Mouse (Mus musculus) MEL (cell line): ENCODE measurements around the gene Arl4a. TPM values are rescaled to one million over a fixed set of nuclear protein-coding genes. Genes with fewer than 3 reads are reported as not detected.

Experiments
- DNase-seq: peaks from one replicate; pipeline ENCODE4 v3.0.0; 2011; ENCODE audit warnings: low read depth, low spot score
- H3K27ac ChIP-seq: 2 replicates; pipeline ENCODE4 v1.5.1; 2012; ENCODE audit warnings: low read depth, mild to moderate bottlenecking, control low read depth, low read length, moderate library complexity; ENCODE audit not compliant: control insufficient read depth
- H3K27me3 ChIP-seq, 2 experiments: fragments of 150-350 bp in 1 of 2; sonication (generic) in 1 of 2; 2 replicates each; pipeline ENCODE4 v1.6.1; 2012; ENCODE audit warnings: low read length in 2 of 2, mild to moderate bottlenecking in 2 of 2, improper control_type of control experiment in 1 of 2, moderate library complexity in 1 of 2; ENCODE audit not compliant: insufficient read depth in 2 of 2, control insufficient read depth in 1 of 2
- H3K36me3 ChIP-seq, 2 experiments: 2 replicates each; pipeline ENCODE4 v1.6.1; 2012 to 2014; ENCODE audit warnings: low read length in 2 of 2, improper control_type of control experiment in 1 of 2, inconsistent platforms in 1 of 2, mild to moderate bottlenecking in 1 of 2; ENCODE audit not compliant: insufficient read depth in 2 of 2, control insufficient read depth in 1 of 2
- H3K4me1 ChIP-seq, 2 experiments: fragments of 150-350 bp in 1 of 2; sonication (generic) in 1 of 2; 2 replicates each; pipeline ENCODE4 v1.6.1; 2012; ENCODE audit warnings: low read length in 2 of 2, improper control_type of control experiment in 1 of 2, mild to moderate bottlenecking in 1 of 2; ENCODE audit not compliant: insufficient read depth in 2 of 2, control insufficient read depth in 1 of 2
- H3K4me3 ChIP-seq, 2 experiments: fragments of 150-350 bp in 1 of 2; sonication (generic) in 1 of 2; 2 replicates each; pipeline ENCODE4 v1.5.1; 2012; ENCODE audit warnings: low read depth in 2 of 2, low read length in 2 of 2, mild to moderate bottlenecking in 2 of 2, moderate library complexity in 2 of 2, control low read depth in 1 of 2, improper control_type of control experiment in 1 of 2; ENCODE audit not compliant: control insufficient read depth in 1 of 2, insufficient read depth in 1 of 2
- H3K79me2 ChIP-seq: 2 replicates; pipeline ENCODE4 v1.6.1; 2012; ENCODE audit warnings: mild to moderate bottlenecking, low read length, moderate library complexity; ENCODE audit not compliant: control insufficient read depth, poor library complexity, insufficient read depth
- H3K9ac ChIP-seq: 2 replicates; pipeline ENCODE4 v1.6.1; 2012; ENCODE audit warnings: low read depth, mild to moderate bottlenecking, control low read depth, low read length, moderate library complexity; ENCODE audit not compliant: control insufficient read depth, poor library complexity, severe bottlenecking
- H3K9me3 ChIP-seq: fragments of 150-350 bp; sonication (generic); replicated peaks from 2 replicates; pipeline ENCODE4 v1.6.1; 2012; ENCODE audit warnings: mild to moderate bottlenecking, low read length, improper control_type of control experiment, moderate library complexity; ENCODE audit not compliant: insufficient read depth
- CTCF ChIP-seq, 3 experiments: IDR thresholded peaks in 2 of 3; conservative IDR thresholded peaks in 1 of 3; 2 replicates each; pipeline ENCODE4 v1.5.1; 2011 to 2012; ENCODE audit warnings: low read length in 3 of 3, low read depth in 2 of 3, mild to moderate bottlenecking in 2 of 3, improper control_type of control experiment in 1 of 3, inconsistent platforms in 1 of 3, mixed read lengths in 1 of 3, moderate library complexity in 1 of 3; ENCODE audit not compliant: control insufficient read depth in 1 of 3, insufficient read depth in 1 of 3, poor library complexity in 1 of 3, severe bottlenecking in 1 of 3
- GABPA ChIP-seq: IDR thresholded peaks from 2 replicates; pipeline ENCODE4 v1.6.1; 2012; ENCODE audit warnings: low read depth, mild to moderate bottlenecking, inconsistent platforms, low read length, improper control_type of control experiment, moderate library complexity
- MAX ChIP-seq: IDR thresholded peaks from 2 replicates; pipeline ENCODE4 v1.6.1; 2011; ENCODE audit warnings: low read length, improper control_type of control experiment
- MAZ ChIP-seq: IDR thresholded peaks from 2 replicates; pipeline ENCODE4 v1.6.1; 2012; ENCODE audit warnings: low read depth, mild to moderate bottlenecking, inconsistent platforms, low read length, improper control_type of control experiment
- MYC ChIP-seq: IDR thresholded peaks from 2 replicates; pipeline ENCODE4 v1.6.1; 2011; ENCODE audit warnings: low read depth, mild to moderate bottlenecking, low read length, improper control_type of control experiment, moderate library complexity
- POLR2A ChIP-seq, 2 experiments: IDR thresholded peaks; 2 replicates each; pipeline ENCODE4 v1.6.1; 2011 to 2012; ENCODE audit warnings: low read length in 2 of 2, mild to moderate bottlenecking in 2 of 2, control low read depth in 1 of 2, improper control_type of control experiment in 1 of 2, low read depth in 1 of 2, moderate library complexity in 1 of 2; ENCODE audit not compliant: control insufficient read depth in 1 of 2, insufficient read depth in 1 of 2, poor library complexity in 1 of 2
- TAL1 ChIP-seq: IDR thresholded peaks from 2 replicates; pipeline ENCODE4 v1.6.1; 2012; ENCODE audit warnings: mild to moderate bottlenecking, inconsistent platforms, low read length, moderate library complexity, mixed read lengths
- TCF12 ChIP-seq: IDR thresholded peaks from 2 replicates; pipeline ENCODE4 v1.6.1; 2014; ENCODE audit warnings: low read depth, mild to moderate bottlenecking, inconsistent platforms, low read length, improper control_type of control experiment, moderate library complexity
- USF2 ChIP-seq, 2 experiments: IDR thresholded peaks; 2 replicates each; pipeline ENCODE4 v1.6.1; 2011 to 2012; ENCODE audit warnings: improper control_type of control experiment in 2 of 2, low read length in 2 of 2, borderline replicate concordance in 1 of 2, inconsistent platforms in 1 of 2, low read depth in 1 of 2, mild to moderate bottlenecking in 1 of 2; ENCODE audit not compliant: insufficient read depth in 1 of 2
- ZKSCAN1 ChIP-seq: IDR thresholded peaks from 2 replicates; pipeline ENCODE4 v1.6.1; 2012; ENCODE audit warnings: low read depth, mild to moderate bottlenecking, inconsistent platforms, low read length, improper control_type of control experiment, moderate library complexity
- ZMIZ1 ChIP-seq: IDR thresholded peaks from 2 replicates; pipeline ENCODE4 v1.6.1; 2012; ENCODE audit warnings: low read depth, mild to moderate bottlenecking, inconsistent platforms, low read length, improper control_type of control experiment, moderate library complexity
- polyA plus RNA-seq, 2 experiments: library from polyadenylated mRNA; stranded (reverse) in 1 of 2; unstranded in 1 of 2; fragments of >175 nt in 1 of 2; fragments of >200 nt in 1 of 2; gene quantifications; 2 replicates each; pipeline versions ENCODE4 v1.2.1 to v1.2.4; 2012; ENCODE audit warnings: low replicate concordance in 2 of 2, low read depth in 1 of 2; ENCODE audit not compliant: insufficient read length in 2 of 2, insufficient read depth in 1 of 2, missing spikeins in 1 of 2
- total RNA-seq: library from RNA; depleted of rRNA; stranded (reverse); fragments of 300-350 nt; gene quantifications from 2 replicates; pipeline ENCODE4 v1.2.3, GENCODE M21; 2012; rRNA removed

The Arl4a gene
- total and polyA plus RNA-seq, 3 experiments: 25.6 to 26.9 TPM; not detected in 1

DNA sequence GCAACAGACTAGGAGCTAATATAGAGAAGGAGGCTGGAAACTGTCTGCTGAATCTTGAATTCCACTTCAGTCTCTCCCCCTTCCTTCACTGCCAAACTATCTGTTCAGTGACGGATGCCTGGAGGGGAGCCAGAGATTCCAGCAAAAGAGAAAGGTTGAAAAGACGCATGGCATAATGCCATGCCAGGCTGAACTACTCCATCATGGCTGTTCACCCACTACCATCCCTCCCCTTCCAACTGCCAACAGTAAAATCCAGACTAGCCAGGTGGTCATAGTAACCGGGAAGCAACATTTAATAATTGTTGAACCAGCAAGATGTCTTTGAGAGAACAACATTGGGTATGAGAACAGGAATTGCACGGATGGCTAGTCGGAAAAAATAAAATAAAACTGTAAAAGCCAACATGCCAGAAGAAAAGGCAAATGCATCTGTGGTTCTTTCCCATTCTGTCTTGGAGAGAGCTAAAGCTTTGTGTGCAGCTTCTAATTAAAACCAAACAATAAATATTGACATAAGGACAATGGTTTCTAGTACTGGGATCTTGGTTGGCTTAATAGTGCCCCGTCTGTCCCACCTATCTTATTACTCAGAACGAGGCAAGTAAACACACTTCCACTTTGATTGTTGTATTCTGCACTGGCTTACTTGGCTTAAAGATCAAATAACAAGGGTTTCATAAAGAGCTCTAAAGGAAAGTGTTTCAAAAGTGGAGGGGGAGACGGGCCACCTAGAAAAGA, 79.7 kb downstream of the Arl4a start:
- no peak for DNase-seq
- TF ChIP-seq MAZ: no peak
- TF ChIP-seq TCF12: no peak
- no peak for TF ChIP-seq GABPA
- no peak for TF ChIP-seq USF2 (IDR thresholded peaks at IDR 0.05; ENCODE audit: borderline replicate concordance in 1 of 2, insufficient read depth in 1 of 2, low read depth in 1 of 2, low read length in 2 of 2)
- TF ChIP-seq POLR2A (IDR thresholded peaks at IDR 0.05; ENCODE audit: control insufficient read depth in 1 of 2, insufficient read depth in 1 of 2, low read depth in 1 of 2, low read length in 2 of 2, poor library complexity in 1 of 2): no peak
- TF ChIP-seq ZMIZ1: no peak
- no peak for TF ChIP-seq TAL1
- TF ChIP-seq, all 39 proteins: peak for 0
- Histone ChIP-seq H3K27ac (no peak overlapping the region), H3K9ac (no peak overlapping the region), H3K36me3 (no peaks in the 10 kb centered on the region), H3K27me3 (no peaks in the 10 kb centered on the region; a peak in 1 of 4 replicates), H3K9me3 (no peaks in the 10 kb centered on the region), H3K4me1 (no peaks in the 10 kb centered on the region), H3K4me3 (no peak overlapping the region), H3K79me2 (no peaks in the 10 kb centered on the region)

DNA sequence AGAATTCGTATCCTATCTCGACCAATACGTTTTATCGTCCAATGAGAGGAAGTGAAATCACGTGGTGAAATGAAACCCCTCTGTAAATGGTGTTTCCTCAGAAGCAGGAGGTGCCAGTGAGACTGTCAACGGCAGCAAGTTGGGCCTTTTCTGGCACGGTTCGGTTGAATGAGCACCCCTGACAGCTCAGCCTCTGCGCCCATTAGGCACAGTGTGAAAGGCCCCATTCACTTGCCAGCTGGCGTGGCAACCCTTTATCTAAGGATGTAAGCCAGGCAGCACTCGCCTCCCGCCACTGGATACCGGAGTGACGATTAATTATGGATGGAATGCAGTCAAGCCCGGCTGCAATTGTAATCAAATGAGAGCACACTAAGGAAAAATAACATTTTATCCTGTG, 81.4 kb downstream of the Arl4a start:
- Histone ChIP-seq H3K4me1 (no peaks in the 10 kb centered on the region), H3K9ac (no peak overlapping the region), H3K27me3 (no peaks in the 10 kb centered on the region; a peak in 1 of 4 replicates), H3K4me3 (no peak overlapping the region), H3K79me2 (no peaks in the 10 kb centered on the region), H3K27ac (no peak overlapping the region), H3K36me3 (no peaks in the 10 kb centered on the region), H3K9me3 (no peaks in the 10 kb centered on the region)
- no peak for DNase-seq
- TF ChIP-seq CTCF (IDR thresholded peaks at IDR 0.05 in 2 of 3, conservative IDR thresholded peaks at IDR 0.05 in 1 of 3; ENCODE audit: control insufficient read depth in 1 of 3, insufficient read depth in 1 of 3, low read depth in 2 of 3, low read length in 3 of 3, poor library complexity in 1 of 3, severe bottlenecking in 1 of 3) (no peak), MAX (no peak), ZKSCAN1 (no peak), POLR2A (IDR thresholded peaks at IDR 0.05; ENCODE audit: control insufficient read depth in 1 of 2, insufficient read depth in 1 of 2, low read depth in 1 of 2, low read length in 2 of 2, poor library complexity in 1 of 2) (no peak), MAZ (no peak), MYC (no peak), TAL1 (no peak)

Other genes with a start within 250 kb of the Arl4a start
- 0.04 and 0.07 TPM in 2 replicates for gene Scin, start 96.2 kb upstream of the Arl4a start, total RNA-seq
- gene Scin, start 96.2 kb upstream of the Arl4a start, polyA plus RNA-seq: under 1 TPM in 1 of 2 experiments, not detected in 1; 0.03 TPM
- not detected in 2 replicates for gene Lsmem1, start 161.5 kb upstream of the Arl4a start, total RNA-seq
- gene Lsmem1, start 161.5 kb upstream of the Arl4a start, polyA plus RNA-seq: under 1 TPM in 1 of 2 experiments, not detected in 1; 0.14 TPM
- 158 and 167 TPM in 2 replicates for gene Ifrd1, start 210.5 kb upstream of the Arl4a start, total RNA-seq
- 100 to 1,000 TPM in 1 of 2 experiments, not detected in 1; 161 TPM for gene Ifrd1, start 210.5 kb upstream of the Arl4a start, polyA plus RNA-seq